Mouse (Mus musculus) mouse embryonic stem cell (cell line): Measurements from ENCODE around the gene Elmo1.

Experiments used
- in situ Hi-C, 2 experiments: fragments of 300-500 bp; cut with MboI; formaldehyde crosslinking; loops; 1 replicate in 1 of 2; 3 replicates in 1 of 2; pipeline ENCODE4 v1.14.3; 2019 to 2020; ENCODE audit warnings: low sequenced_read_pairs in 2 of 2, low pct_unique_long_range_greater_than_20kb in 1 of 2, mixed read lengths in 1 of 2; ENCODE audit not compliant: unreplicated experiment in 1 of 2

Gene Elmo1

DNA sequence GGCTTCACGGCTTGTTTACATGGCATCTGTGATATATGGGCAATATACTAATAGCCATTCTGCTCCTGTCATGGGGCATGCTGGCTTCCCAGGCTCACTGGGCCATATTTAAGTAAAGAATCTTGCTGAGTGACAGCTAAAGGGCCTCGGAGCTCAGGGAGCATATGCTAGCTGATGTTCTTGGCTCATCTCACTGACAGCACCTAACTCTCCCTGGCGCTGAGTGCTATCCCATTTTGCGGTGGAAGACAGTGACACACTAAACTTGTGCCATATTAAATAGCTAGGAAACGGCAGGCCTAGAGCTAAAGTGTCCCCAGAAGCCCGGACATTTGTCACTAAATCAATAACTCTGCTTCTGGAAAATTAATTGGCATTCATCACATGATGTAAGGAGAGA is 48.7 kb downstream of the Elmo1 start:
- in situ Hi-C loops: no loop called here

DNA sequence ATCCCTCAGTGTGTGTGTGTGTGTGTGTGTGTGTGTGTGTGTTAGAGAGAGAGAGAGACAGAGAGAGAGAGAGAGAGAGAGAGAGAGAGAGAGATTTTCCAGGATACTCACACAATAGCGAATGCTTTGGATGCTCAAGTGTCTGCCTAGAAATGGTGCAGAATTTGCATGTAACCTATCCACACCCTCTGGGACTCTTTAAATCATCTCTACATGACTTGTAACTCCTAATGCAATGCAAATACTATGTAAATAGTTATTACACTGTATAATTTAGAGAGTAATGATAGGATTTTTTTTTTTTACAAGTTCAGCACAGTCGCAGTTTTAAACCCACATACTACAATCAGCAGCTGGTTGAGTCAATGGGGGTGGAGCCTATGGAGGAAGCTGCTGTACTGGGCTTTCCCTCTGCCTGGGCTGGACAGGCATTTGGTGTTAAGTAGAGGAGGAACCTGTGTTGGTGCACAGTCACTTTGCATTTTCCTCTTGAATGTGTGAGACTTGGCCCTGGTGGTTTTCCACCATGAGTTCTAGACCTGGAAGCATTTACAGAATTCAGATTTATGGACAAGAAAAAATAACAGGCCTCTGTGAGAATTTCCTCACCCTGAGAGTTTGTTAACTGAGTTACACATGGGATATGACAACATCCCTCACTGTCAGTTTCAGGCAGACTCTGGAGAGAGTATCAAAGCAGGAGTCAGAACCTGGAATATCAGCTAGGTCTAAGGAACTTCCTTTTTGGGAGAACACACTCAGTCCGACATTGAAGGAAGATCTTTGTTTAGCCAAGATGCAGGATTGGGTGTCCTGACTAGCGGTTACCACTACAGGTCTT is 49.6 kb downstream of the Elmo1 start:
- in situ Hi-C loops: no loop called here

GRCm38 (mm10) chr13:20142637-20143036 is 52.2 kb downstream of the Elmo1 start:
- in situ Hi-C loops: no loop called here

- in situ Hi-C loops: no loop called here
Observed at GRCm38 (mm10) chr13:20146848-20147247, 56.5 kb downstream of the Elmo1 start.

DNA sequence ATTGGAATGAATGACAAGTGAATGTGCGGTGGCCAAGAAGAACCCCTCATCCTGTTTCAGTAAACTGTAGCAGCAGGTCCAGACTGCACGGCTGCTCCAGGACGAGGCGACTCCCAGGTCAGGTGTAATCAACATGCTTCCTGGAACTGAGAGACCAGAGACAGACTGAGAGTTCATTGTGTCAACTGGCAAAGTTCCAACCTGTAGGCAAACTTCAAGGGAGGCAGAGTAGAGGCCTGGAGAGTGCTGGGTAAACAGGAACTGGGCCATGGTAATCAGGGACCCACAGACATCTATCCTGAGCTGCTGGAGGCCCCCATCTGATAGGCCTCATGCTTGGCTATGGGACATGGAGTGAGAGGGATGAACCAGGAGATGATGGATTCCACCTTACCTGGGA is 57.3 kb downstream of the Elmo1 start:
- in situ Hi-C loops: no loop called here

GRCm38 (mm10) chr13:20150130-20150835 is 59.9 kb downstream of the Elmo1 start:
- in situ Hi-C loops: no loop called here

DNA sequence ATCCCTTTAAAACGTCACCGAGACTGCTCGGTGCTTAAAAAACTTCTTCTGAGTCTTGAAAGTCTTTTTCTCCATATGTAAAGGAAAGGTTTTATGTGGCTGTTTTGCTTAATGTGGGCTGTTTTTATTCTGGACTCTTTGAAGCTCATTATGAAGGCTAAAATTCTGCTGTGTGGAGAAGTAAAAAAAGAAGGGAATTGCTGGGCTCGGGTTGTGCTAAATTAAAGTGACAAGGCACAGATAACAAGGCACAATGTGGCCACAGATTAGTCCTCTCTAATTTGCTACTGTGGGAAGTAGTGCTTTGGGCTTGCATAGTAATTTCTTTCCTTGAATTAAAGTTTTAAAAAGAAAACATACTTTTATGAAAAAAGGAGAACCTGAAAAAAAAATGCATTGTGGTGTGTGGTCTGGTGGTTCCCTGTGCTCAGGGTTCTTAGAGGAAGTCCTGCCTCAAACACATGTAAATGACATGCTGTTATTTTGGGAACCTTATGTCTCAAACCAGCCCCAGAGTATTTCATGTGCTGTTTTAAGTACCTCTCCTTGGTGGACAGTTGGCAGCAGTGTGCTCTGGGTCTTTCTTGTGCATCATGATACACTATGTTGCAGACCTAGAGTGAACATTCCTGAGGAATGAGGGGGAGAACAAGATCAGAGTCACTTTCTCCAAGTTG is 61.0 kb downstream of the Elmo1 start:
- in situ Hi-C loops: no loop called here

- in situ Hi-C loops: no loop called here
Observed at GRCm38 (mm10) chr13:20157059-20157458, 66.7 kb downstream of the Elmo1 start.

- in situ Hi-C loops: no loop called here
Observed at GRCm38 (mm10) chr13:20157529-20157928, 67.1 kb downstream of the Elmo1 start.

- in situ Hi-C loops: no loop called here
Observed at GRCm38 (mm10) chr13:20163339-20163954, 73.1 kb downstream of the Elmo1 start.

DNA sequence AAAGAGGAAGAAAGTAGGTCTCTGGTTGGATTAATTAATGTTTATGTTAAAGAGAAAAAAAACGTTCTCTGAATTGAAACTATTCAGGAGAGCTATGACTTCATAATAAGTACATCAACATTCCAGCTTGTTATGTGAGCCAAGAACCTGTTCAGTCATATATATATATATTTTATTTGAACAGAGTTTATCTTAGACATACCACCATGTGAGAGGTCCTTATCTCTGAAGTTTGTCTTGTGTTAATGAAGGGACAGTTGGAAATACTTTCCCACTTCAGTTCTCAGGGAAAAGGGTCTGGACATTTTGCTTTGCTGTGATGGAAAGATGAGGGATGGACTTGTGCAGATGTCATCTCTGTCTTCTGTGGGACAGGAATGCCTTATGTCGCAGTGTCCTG is 74.4 kb downstream of the Elmo1 start:
- in situ Hi-C loops: no loop called here

GRCm38 (mm10) chr13:20173987-20174654 is 83.7 kb downstream of the Elmo1 start:
- in situ Hi-C loops: no loop called here

GRCm38 (mm10) chr13:20174655-20175280 is 84.4 kb downstream of the Elmo1 start:
- in situ Hi-C loops: no loop called here

GRCm38 (mm10) chr13:20180738-20181137 is 90.3 kb downstream of the Elmo1 start:
- in situ Hi-C loops: no loop called here

GRCm38 (mm10) chr13:20181321-20181720 is 90.9 kb downstream of the Elmo1 start:
- in situ Hi-C loops: no loop called here

DNA sequence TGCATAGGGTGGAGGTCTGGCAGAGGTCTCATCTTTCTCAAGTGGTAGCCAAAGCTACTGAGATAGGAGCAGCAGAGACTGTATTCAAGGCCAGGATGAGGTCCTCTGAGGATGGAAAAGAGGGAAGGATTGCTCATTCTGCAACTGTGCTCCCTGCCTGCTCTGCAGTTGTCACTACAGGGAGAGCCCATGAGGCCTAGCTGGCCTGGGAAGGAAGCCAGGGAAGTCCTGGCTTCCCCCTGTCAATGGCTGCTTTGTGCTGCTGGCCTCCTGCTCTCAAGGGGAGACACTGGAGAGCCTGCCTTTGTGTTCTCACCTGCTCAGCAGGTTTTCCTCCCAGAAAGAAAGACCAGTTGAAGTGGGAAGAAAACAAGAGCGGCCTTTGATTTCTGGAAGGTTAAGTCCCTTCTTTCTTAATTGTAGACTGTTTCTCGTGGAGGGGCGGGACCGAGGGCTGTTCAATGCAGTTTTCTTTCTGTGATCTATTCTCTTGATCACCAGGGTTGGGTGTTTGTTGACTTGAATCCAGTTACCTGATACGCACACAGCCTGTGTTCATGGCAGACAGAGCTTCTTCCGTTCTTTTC is 91.9 kb downstream of the Elmo1 start:
- in situ Hi-C loops: no loop called here

GRCm38 (mm10) chr13:20183512-20184238 is 93.3 kb downstream of the Elmo1 start:
- in situ Hi-C loops: no loop called here
